Mouse (Mus musculus) MEL (cell line): ENCODE measurements around the gene Gls. TPM values are rescaled to one million over a fixed set of nuclear protein-coding genes. Genes with fewer than 3 reads are reported as not detected.

Experiments
- DNase-seq: peaks from one replicate; pipeline ENCODE4 v3.0.0; 2011; ENCODE audit warnings: low read depth, low spot score
- H3K27ac ChIP-seq: 2 replicates; pipeline ENCODE4 v1.5.1; 2012; ENCODE audit warnings: low read depth, mild to moderate bottlenecking, control low read depth, low read length, moderate library complexity; ENCODE audit not compliant: control insufficient read depth
- H3K27me3 ChIP-seq, 2 experiments: fragments of 150-350 bp in 1 of 2; sonication (generic) in 1 of 2; 2 replicates each; pipeline ENCODE4 v1.6.1; 2012; ENCODE audit warnings: low read length in 2 of 2, mild to moderate bottlenecking in 2 of 2, improper control_type of control experiment in 1 of 2, moderate library complexity in 1 of 2; ENCODE audit not compliant: insufficient read depth in 2 of 2, control insufficient read depth in 1 of 2
- H3K36me3 ChIP-seq, 2 experiments: 2 replicates each; pipeline ENCODE4 v1.6.1; 2012 to 2014; ENCODE audit warnings: low read length in 2 of 2, improper control_type of control experiment in 1 of 2, inconsistent platforms in 1 of 2, mild to moderate bottlenecking in 1 of 2; ENCODE audit not compliant: insufficient read depth in 2 of 2, control insufficient read depth in 1 of 2
- H3K4me1 ChIP-seq, 2 experiments: fragments of 150-350 bp in 1 of 2; sonication (generic) in 1 of 2; 2 replicates each; pipeline ENCODE4 v1.6.1; 2012; ENCODE audit warnings: low read length in 2 of 2, improper control_type of control experiment in 1 of 2, mild to moderate bottlenecking in 1 of 2; ENCODE audit not compliant: insufficient read depth in 2 of 2, control insufficient read depth in 1 of 2
- H3K4me3 ChIP-seq, 2 experiments: fragments of 150-350 bp in 1 of 2; sonication (generic) in 1 of 2; 2 replicates each; pipeline ENCODE4 v1.5.1; 2012; ENCODE audit warnings: low read depth in 2 of 2, low read length in 2 of 2, mild to moderate bottlenecking in 2 of 2, moderate library complexity in 2 of 2, control low read depth in 1 of 2, improper control_type of control experiment in 1 of 2; ENCODE audit not compliant: control insufficient read depth in 1 of 2, insufficient read depth in 1 of 2
- H3K79me2 ChIP-seq: 2 replicates; pipeline ENCODE4 v1.6.1; 2012; ENCODE audit warnings: mild to moderate bottlenecking, low read length, moderate library complexity; ENCODE audit not compliant: control insufficient read depth, poor library complexity, insufficient read depth
- H3K9ac ChIP-seq: 2 replicates; pipeline ENCODE4 v1.6.1; 2012; ENCODE audit warnings: low read depth, mild to moderate bottlenecking, control low read depth, low read length, moderate library complexity; ENCODE audit not compliant: control insufficient read depth, poor library complexity, severe bottlenecking
- H3K9me3 ChIP-seq: fragments of 150-350 bp; sonication (generic); replicated peaks from 2 replicates; pipeline ENCODE4 v1.6.1; 2012; ENCODE audit warnings: mild to moderate bottlenecking, low read length, improper control_type of control experiment, moderate library complexity; ENCODE audit not compliant: insufficient read depth
- CHD1 ChIP-seq: IDR thresholded peaks from 2 replicates; pipeline ENCODE4 v1.6.1; 2012; ENCODE audit warnings: low read depth, mild to moderate bottlenecking, inconsistent platforms, low read length, improper control_type of control experiment
- CHD2 ChIP-seq: IDR thresholded peaks from 2 replicates; pipeline ENCODE4 v1.6.1; 2011; ENCODE audit warnings: low read length, improper control_type of control experiment
- ELF1 ChIP-seq: IDR thresholded peaks from 2 replicates; pipeline ENCODE4 v1.6.1; 2014; ENCODE audit warnings: low read depth, mild to moderate bottlenecking, inconsistent platforms, low read length, improper control_type of control experiment, moderate library complexity
- EP300 ChIP-seq, 2 experiments: IDR thresholded peaks; 2 replicates each; pipeline ENCODE4 v1.6.1; 2011; ENCODE audit warnings: improper control_type of control experiment in 2 of 2, low read length in 2 of 2, low read depth in 1 of 2, mild to moderate bottlenecking in 1 of 2
- ETS1 ChIP-seq: IDR thresholded peaks from 2 replicates; pipeline ENCODE4 v1.6.1; 2012; ENCODE audit warnings: low read depth, mild to moderate bottlenecking, inconsistent platforms, low read length, improper control_type of control experiment, moderate library complexity
- GABPA ChIP-seq: IDR thresholded peaks from 2 replicates; pipeline ENCODE4 v1.6.1; 2012; ENCODE audit warnings: low read depth, mild to moderate bottlenecking, inconsistent platforms, low read length, improper control_type of control experiment, moderate library complexity
- GATA1 ChIP-seq: IDR thresholded peaks from 2 replicates; pipeline ENCODE4 v1.6.1; 2011; ENCODE audit warnings: low read depth, low read length, improper control_type of control experiment
- HCFC1 ChIP-seq: IDR thresholded peaks from 2 replicates; pipeline ENCODE4 v1.6.1; 2012; ENCODE audit warnings: low read depth, mild to moderate bottlenecking, inconsistent platforms, low read length, improper control_type of control experiment, moderate library complexity
- MAZ ChIP-seq: IDR thresholded peaks from 2 replicates; pipeline ENCODE4 v1.6.1; 2012; ENCODE audit warnings: low read depth, mild to moderate bottlenecking, inconsistent platforms, low read length, improper control_type of control experiment
- MYC ChIP-seq: IDR thresholded peaks from 2 replicates; pipeline ENCODE4 v1.6.1; 2011; ENCODE audit warnings: low read depth, mild to moderate bottlenecking, low read length, improper control_type of control experiment, moderate library complexity
- NELFE ChIP-seq: IDR thresholded peaks from 2 replicates; pipeline ENCODE4 v1.6.1; 2011; ENCODE audit warnings: low read depth, low read length, improper control_type of control experiment
- POLR2AphosphoS2 ChIP-seq: IDR thresholded peaks from 2 replicates; pipeline ENCODE4 v1.6.1; 2011; ENCODE audit warnings: low read length, improper control_type of control experiment
- RAD21 ChIP-seq: IDR thresholded peaks from 2 replicates; pipeline ENCODE4 v1.6.1; 2011; ENCODE audit warnings: mild to moderate bottlenecking, low read depth, low read length, improper control_type of control experiment
- SMC3 ChIP-seq: IDR thresholded peaks from 2 replicates; pipeline ENCODE4 v1.6.1; 2011; ENCODE audit warnings: low read depth, low read length, improper control_type of control experiment
- TAL1 ChIP-seq: IDR thresholded peaks from 2 replicates; pipeline ENCODE4 v1.6.1; 2012; ENCODE audit warnings: mild to moderate bottlenecking, inconsistent platforms, low read length, moderate library complexity, mixed read lengths
- TCF12 ChIP-seq: IDR thresholded peaks from 2 replicates; pipeline ENCODE4 v1.6.1; 2014; ENCODE audit warnings: low read depth, mild to moderate bottlenecking, inconsistent platforms, low read length, improper control_type of control experiment, moderate library complexity
- UBTF ChIP-seq: IDR thresholded peaks from 2 replicates; pipeline ENCODE4 v1.6.1; 2012; ENCODE audit warnings: low read depth, mild to moderate bottlenecking, inconsistent platforms, low read length, improper control_type of control experiment, moderate library complexity, borderline replicate concordance; ENCODE audit not compliant: insufficient read depth
- USF1 ChIP-seq: IDR thresholded peaks from 2 replicates; pipeline ENCODE4 v1.6.1; 2014; ENCODE audit warnings: low read depth, mild to moderate bottlenecking, inconsistent platforms, low read length, improper control_type of control experiment, moderate library complexity
- ZMIZ1 ChIP-seq: IDR thresholded peaks from 2 replicates; pipeline ENCODE4 v1.6.1; 2012; ENCODE audit warnings: low read depth, mild to moderate bottlenecking, inconsistent platforms, low read length, improper control_type of control experiment, moderate library complexity
- ZNF384 ChIP-seq: IDR thresholded peaks from 2 replicates; pipeline ENCODE4 v1.6.1; 2012; ENCODE audit warnings: low read depth, mild to moderate bottlenecking, inconsistent platforms, low read length, improper control_type of control experiment
- polyA plus RNA-seq, 2 experiments: library from polyadenylated mRNA; stranded (reverse) in 1 of 2; unstranded in 1 of 2; fragments of >175 nt in 1 of 2; fragments of >200 nt in 1 of 2; gene quantifications; 2 replicates each; pipeline versions ENCODE4 v1.2.1 to v1.2.4; 2012; ENCODE audit warnings: low replicate concordance in 2 of 2, low read depth in 1 of 2; ENCODE audit not compliant: insufficient read length in 2 of 2, insufficient read depth in 1 of 2, missing spikeins in 1 of 2
- total RNA-seq: library from RNA; depleted of rRNA; stranded (reverse); fragments of 300-350 nt; gene quantifications from 2 replicates; pipeline ENCODE4 v1.2.3, GENCODE M21; 2012

Gene Gls
- total and polyA plus RNA-seq, 3 experiments = 57.2 to 121 (median 91.9) TPM

DNA sequence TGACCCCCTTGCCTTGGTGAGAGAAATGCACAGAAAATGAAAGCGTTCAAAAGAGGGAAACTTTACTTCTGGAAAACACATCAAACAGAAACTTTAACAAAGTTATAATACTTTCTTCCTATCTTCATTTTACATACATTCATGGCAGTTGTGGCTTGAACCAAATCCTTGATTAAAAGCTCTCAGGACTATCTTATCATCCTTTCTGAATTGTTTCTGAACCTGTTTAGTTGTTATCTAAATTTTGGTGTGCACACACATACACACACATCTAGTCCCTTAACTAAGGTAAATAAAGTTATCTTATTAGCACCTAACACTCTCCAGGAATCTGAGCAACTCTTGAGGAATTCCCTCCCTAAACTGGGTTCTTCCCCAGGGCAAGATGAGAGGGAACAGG lies 2.6 kb downstream of the Gls start (continued):
- no peak for TF ChIP-seq HCFC1
- peak; percentile 79 for TF ChIP-seq ETS1
- no peak for TF ChIP-seq ZMIZ1

DNA sequence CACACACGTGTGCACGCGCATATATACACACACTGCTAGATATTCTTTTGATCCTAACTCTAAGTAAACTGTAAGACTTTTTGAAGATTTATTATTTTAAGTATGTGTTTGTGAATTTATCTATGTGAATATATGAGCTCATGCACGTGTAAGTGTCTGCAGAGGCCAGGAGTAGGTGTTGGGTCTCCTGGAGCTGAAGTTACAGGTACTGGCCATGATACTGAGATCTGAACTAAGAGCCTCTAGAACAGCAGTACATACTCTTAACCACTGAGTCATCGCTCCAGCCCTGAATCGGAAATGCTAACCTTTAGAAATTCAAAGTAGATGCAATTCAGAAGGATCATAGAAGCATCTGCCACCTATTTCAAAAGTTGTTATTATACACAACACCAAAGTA lies 4.9 kb downstream of the Gls start:
- Histone ChIP-seq H3K4me3 (no peak overlapping the region), H3K27me3 (no peaks in the 10 kb centered on the region), H3K36me3 (peaks cover 4 to 46% of the 10 kb centered on the region in 2 experiments), H3K79me2 (peaks cover 59% of the 10 kb centered on the region), H3K9me3 (no peaks in the 10 kb centered on the region), H3K4me1 (peaks cover 15 to 23% of the 10 kb centered on the region in 2 experiments), H3K9ac (no peak overlapping the region), H3K27ac (no peak overlapping the region)
- TF ChIP-seq MYC = no peak
- no peak for TF ChIP-seq MAZ
- TF ChIP-seq UBTF = no peak
- no peak for TF ChIP-seq TAL1
- no peak for TF ChIP-seq POLR2AphosphoS2
- TF ChIP-seq NELFE = no peak
- TF ChIP-seq SMC3 = no peak
- TF ChIP-seq ETS1 = no peak
- TF ChIP-seq TCF12 = no peak
- TF ChIP-seq USF1 = no peak
- TF ChIP-seq CHD1 = no peak
- no peak for TF ChIP-seq CHD2
- TF ChIP-seq ZNF384 = no peak
- no peak for TF ChIP-seq ELF1
- no peak for TF ChIP-seq GABPA
- TF ChIP-seq HCFC1 = no peak
- DNase-seq = peak; percentile 26

DNA sequence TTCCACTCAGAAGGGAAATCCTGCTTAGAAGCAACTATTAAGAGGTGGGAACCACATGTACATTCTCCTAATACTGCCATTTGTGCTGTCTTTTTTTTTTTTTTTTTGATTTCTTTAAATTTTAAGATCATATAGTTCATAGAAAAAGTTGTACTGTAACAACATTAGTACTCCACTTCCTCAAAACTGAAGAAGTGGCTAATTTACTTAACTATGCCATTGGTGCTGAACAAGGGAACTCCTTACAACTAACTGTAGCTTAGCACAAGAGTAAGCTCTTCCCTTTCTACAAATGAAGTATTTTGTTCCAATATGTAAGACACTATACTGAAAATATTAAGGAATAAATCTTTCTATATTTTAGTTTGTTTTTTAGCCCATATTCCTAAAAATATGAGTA lies 6.6 kb downstream of the Gls start:
- no peak overlapping the region for H3K9ac ChIP-seq
- H3K4me1 ChIP-seq = peaks cover 15 to 23% of the 10 kb centered on the region in 2 experiments
- no peaks in the 10 kb centered on the region for H3K9me3 ChIP-seq
- no peak overlapping the region for H3K27ac ChIP-seq
- H3K27me3 ChIP-seq = no peaks in the 10 kb centered on the region
- peak; percentile 63 for DNase-seq
- peak; percentile 57; the same call in 1 of the 2 replicates for TF ChIP-seq GATA1
- peak in 1 of 2 experiments; percentile 53; a peak in 2 of 4 replicates for TF ChIP-seq EP300 (IDR thresholded peaks at IDR 0.05; ENCODE audit: low read depth in 1 of 2, low read length in 2 of 2)
- TF ChIP-seq ELF1 = 0 out of 2 replicates have a peak, but pooled peaks have one; percentile 18
- no peak for TF ChIP-seq RAD21
- peak; percentile 55 for TF ChIP-seq ZNF384
- peaks cover 9 to 50% of the 10 kb centered on the region in 2 experiments for H3K36me3 ChIP-seq
- peaks cover 54% of the 10 kb centered on the region for H3K79me2 ChIP-seq
- H3K4me3 ChIP-seq = no peak overlapping the region
